Mouse (Mus musculus) neutrophil, adult 65 days (primary cell): Measurements from ENCODE around the gene Tmem63c. TPM values are rescaled to one million over a fixed set of nuclear protein-coding genes. Genes with fewer than 3 reads are reported as not detected.

Experiments
- total RNA-seq: library from RNA; stranded (reverse); gene quantifications from 2 replicates; pipeline ENCODE4 v1.2.4, GENCODE M21; 2023

Gene Tmem63c
- total RNA-seq: not detected in 2 replicates

GRCm38 (mm10) chr12:87021040-87021439 is at the start of gene Tmem63c:
Tmem63c (plus strand) TSS chr12:87021340.

GRCm38 (mm10) chr12:86989890-86990754 is 31.0 kb upstream of the Tmem63c start, which contains the start of gene Zdhhc22:
Zdhhc22 (minus strand) TSS chr12:86990430.

GRCm38 (mm10) chr12:87102165-87102631 is 81.1 kb downstream of the Tmem63c start, which contains the start of gene Ngb:
Ngb (minus strand) TSS chr12:87102539.

Other genes with a start within 250 kb of the Tmem63c start
- 2.7 and 2.9 TPM in 2 replicates for gene Irf2bpl, start 136.5 kb upstream of the Tmem63c start, total RNA-seq
- 5.6 and 10.7 TPM in 2 replicates for gene Cipc, start 74.3 kb upstream of the Tmem63c start, total RNA-seq
- not detected in 2 replicates for gene Zdhhc22, start 30.9 kb upstream of the Tmem63c start, total RNA-seq
- gene Ngb, start 81.2 kb downstream of the Tmem63c start, total RNA-seq: not detected in 2 replicates
- gene Gstz1, start 125.8 kb downstream of the Tmem63c start, total RNA-seq: 5.6 and 7.8 TPM in 2 replicates
- gene Pomt2, start 126.6 kb downstream of the Tmem63c start, total RNA-seq: 1.6 and 4.3 TPM in 2 replicates
- gene Samd15, start 178.4 kb downstream of the Tmem63c start, total RNA-seq: not detected in 2 replicates
- 9.0 and 13.3 TPM in 2 replicates for gene Tmed8, start 179.1 kb downstream of the Tmem63c start, total RNA-seq
- 1.3 and 1.8 TPM in 2 replicates for gene Noxred1, start 217.4 kb downstream of the Tmem63c start, total RNA-seq
- gene Vipas39, start 244.9 kb downstream of the Tmem63c start, total RNA-seq: 23.2 and 26.0 TPM in 2 replicates
- gene Ahsa1, start 245.1 kb downstream of the Tmem63c start, total RNA-seq: 59.2 and 70.0 TPM in 2 replicates